Mouse (Mus musculus): ENCODE data around the gene Gm28047. TPM values are rescaled to one million over a fixed set of nuclear protein-coding genes. Genes with fewer than 3 reads are reported as not detected.
A peak's percentile ranks its signal among the peaks of the same experiment; 100 is the strongest.

Gene Gm28047
- polyA plus RNA-seq, 1 experiment: 0.09 TPM

DNA sequence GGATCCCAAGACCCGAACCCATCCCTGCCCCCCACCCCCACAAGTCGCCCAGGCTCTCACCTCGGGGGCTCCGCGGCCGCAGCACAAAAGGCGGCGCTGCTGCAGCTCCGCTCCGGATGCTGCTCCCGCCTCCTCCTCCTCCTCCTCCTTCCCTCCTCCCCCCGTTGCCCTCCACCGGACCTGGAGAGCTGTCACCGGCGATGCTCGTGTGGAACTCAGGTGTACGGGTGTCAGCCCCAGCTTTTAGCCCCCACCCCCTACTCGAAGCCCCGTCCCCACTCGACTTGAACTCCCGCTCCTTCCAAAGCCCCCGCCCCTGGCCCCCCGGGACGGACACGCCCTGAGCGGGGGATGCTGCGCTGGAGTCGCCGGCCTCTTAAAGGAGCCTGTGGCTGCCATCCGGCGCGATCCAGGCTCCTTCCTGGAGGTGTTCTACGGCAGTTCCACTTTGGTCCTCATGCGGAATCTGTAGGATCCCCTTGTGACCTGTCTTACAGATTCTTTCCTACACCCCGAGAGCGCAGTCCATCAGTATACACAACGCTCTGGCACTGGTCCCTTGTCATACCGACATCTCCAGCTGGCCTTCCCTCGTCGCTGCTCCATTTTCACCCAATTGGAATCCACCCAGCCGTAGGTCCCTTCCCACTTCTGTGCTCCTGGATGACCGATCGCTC lies 108.0 kb downstream of the Gm28047 start, which contains the start of gene Map3k12:
Map3k12 (minus strand) TSS at position 337 of the 677 bp plus-strand sequence.
- Histone ChIP-seq H3K9me3 (ENCODE audit: control insufficient read depth, low read length) (no peaks in the 10 kb centered on the region), H3K4me1 (ENCODE audit: control insufficient read depth) (peaks cover 54% of the 10 kb centered on the region), H3K4me3 (replicated peaks) (peak within 1 kb of the TSS; percentile 95), H3K27me3 (ENCODE audit: control insufficient read depth) (peaks cover 20% of the 10 kb centered on the region), H3K36me3 (ENCODE audit: control insufficient read depth) (peaks cover 17% of the 10 kb centered on the region)
- no peak for TF ChIP-seq TAL1 (IDR thresholded peaks at IDR 0.05; ENCODE audit: low read length)
- TF ChIP-seq GATA1 (IDR thresholded peaks at IDR 0.05; ENCODE audit: low read length): no peak

DNA sequence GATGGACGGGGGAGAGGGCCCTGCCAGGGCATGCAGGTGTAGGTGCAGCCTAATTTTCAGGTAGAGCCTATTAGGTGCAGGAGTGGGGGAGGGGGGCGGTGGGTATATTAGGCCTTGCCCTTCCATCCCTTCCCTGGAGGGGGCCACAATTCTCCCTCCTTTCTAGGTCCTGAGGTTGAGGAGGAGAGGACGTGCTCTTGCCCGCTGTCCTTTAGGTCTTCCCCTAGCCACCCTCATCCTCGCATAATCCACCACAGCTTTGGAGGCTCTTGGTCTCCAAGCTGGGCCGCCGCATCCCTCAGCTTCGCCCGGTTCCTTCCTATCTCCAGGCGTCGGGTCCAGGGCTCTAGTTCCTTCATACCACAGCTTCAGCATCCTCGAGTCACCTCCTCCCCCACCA lies 108.6 kb downstream of the Gm28047 start:
- Histone ChIP-seq H3K36me3 (ENCODE audit: control insufficient read depth) (peaks cover 12% of the 10 kb centered on the region), H3K4me1 (ENCODE audit: control insufficient read depth) (peaks cover 50% of the 10 kb centered on the region)
- TF ChIP-seq GATA1 (IDR thresholded peaks at IDR 0.05; ENCODE audit: low read length): no peak
- no peak for TF ChIP-seq TAL1 (IDR thresholded peaks at IDR 0.05; ENCODE audit: low read length)

DNA sequence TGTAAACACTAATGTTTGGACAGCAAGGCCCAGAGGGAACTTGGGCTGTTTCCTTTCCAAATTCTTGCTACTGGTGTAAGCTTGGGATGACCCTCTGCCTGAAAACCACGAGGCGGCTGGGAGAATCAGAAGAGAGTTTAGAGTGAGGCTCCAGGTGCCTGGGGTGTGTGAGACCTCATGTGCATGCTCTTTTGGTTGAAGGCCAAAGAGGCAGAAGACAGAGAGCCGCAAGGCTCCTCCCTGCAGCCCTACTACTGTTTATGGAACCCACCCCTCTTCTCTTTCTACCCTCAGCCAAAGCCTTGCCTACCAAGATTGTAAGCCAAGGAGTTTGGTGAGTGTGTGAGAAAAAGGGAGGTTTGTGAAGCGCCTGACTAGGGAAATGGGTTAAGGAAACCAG lies 109.1 kb downstream of the Gm28047 start:
- H3K9me3 ChIP-seq (ENCODE audit: control insufficient read depth, low read length): no peaks in the 10 kb centered on the region
- peak overlapping the region; percentile 95 for H3K4me3 ChIP-seq (replicated peaks)
- H3K4me1 ChIP-seq (ENCODE audit: control insufficient read depth): peaks cover 50% of the 10 kb centered on the region
- TF ChIP-seq TAL1 (IDR thresholded peaks at IDR 0.05; ENCODE audit: low read length): no peak
- H3K36me3 ChIP-seq (ENCODE audit: control insufficient read depth): peaks cover 7% of the 10 kb centered on the region
- H3K27me3 ChIP-seq (ENCODE audit: control insufficient read depth): peaks cover 31% of the 10 kb centered on the region

More for the DNA sequence above, 108.6 kb downstream of the Gm28047 start:
- peaks cover 26% of the 10 kb centered on the region for H3K27me3 ChIP-seq (ENCODE audit: control insufficient read depth)
- H3K4me3 ChIP-seq (replicated peaks): peak overlapping the region; percentile 95
- H3K9me3 ChIP-seq (ENCODE audit: control insufficient read depth, low read length): no peaks in the 10 kb centered on the region

DNA sequence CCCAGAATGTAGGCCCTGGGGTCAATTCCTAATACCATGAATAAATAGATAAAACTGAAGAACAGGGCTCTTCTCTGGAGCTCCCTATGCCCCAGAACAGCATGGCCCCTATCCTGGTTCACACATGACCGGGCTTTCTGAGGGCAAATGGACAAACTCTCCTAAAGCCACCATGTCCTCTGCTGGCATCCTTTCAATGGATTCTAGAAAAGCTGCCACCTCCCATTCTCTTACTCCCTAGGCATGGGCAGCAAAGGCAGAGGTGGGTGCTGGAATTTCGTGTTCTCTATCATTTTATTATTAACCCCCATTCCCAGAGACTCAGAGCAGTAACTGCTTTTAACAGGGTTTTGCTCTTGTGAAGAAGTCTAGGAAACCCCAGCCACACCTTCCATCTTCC lies 109.6 kb downstream of the Gm28047 start:
- TF ChIP-seq GATA1 (IDR thresholded peaks at IDR 0.05; ENCODE audit: low read length): no peak
- no peak for TF ChIP-seq TAL1 (IDR thresholded peaks at IDR 0.05; ENCODE audit: low read length)
- Histone ChIP-seq H3K9me3 (ENCODE audit: control insufficient read depth, low read length) (no peaks in the 10 kb centered on the region), H3K4me1 (ENCODE audit: control insufficient read depth) (peaks cover 50% of the 10 kb centered on the region), H3K4me3 (replicated peaks) (no peak overlapping the region), H3K27me3 (ENCODE audit: control insufficient read depth) (peaks cover 36% of the 10 kb centered on the region), H3K36me3 (ENCODE audit: control insufficient read depth) (peaks cover 2% of the 10 kb centered on the region)

DNA sequence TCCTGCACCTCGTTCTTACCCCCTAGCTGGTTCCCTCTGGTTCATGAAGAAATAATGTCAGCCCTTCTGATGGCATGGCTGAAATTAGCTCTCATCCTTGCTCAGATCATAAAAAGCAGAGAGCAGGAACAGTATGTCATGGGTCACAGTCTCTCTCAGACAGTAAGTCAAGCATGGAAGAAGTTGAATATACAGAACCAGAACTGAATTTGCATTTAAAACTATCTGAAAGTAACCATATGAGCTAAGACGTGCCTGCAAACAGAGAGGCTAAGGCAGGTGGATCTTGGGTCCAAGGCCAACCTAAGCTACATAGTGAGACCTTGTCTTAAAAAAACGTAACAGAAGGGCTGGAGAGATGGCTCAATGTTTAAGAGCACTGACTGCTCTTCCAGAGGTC lies 111.9 kb downstream of the Gm28047 start:
- peaks cover 36% of the 10 kb centered on the region for H3K4me1 ChIP-seq (ENCODE audit: control insufficient read depth)
- H3K9me3 ChIP-seq (ENCODE audit: control insufficient read depth, low read length): no peaks in the 10 kb centered on the region
- no peak for TF ChIP-seq TAL1 (IDR thresholded peaks at IDR 0.05; ENCODE audit: low read length)
- TF ChIP-seq GATA1 (IDR thresholded peaks at IDR 0.05; ENCODE audit: low read length): no peak
- peaks cover 54% of the 10 kb centered on the region for H3K27me3 ChIP-seq (ENCODE audit: control insufficient read depth)
- H3K4me3 ChIP-seq (replicated peaks): no peak overlapping the region
- H3K36me3 ChIP-seq (ENCODE audit: control insufficient read depth): no peaks in the 10 kb centered on the region

DNA sequence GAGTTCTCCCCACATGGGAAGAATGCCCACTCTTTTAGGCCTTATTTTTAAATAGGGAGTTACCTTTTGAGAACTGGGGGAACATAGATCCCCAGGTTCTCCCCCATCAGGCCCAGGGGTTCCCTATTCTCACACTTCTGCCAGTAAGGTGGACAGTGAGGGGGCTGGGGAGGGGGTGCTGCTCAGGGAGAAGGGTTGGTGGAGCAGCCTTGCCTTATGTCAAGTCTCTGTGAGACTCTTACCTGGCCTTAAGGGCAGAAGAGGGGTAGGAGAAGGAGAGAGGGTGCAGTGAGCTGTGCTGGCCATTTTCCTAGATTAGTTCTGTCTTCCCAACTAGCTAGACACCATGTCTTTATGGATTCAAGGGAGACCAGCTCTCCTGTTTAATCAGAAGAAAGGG lies 112.4 kb downstream of the Gm28047 start:
- no peaks in the 10 kb centered on the region for H3K9me3 ChIP-seq (ENCODE audit: control insufficient read depth, low read length)
- peaks cover 34% of the 10 kb centered on the region for H3K4me1 ChIP-seq (ENCODE audit: control insufficient read depth)
- H3K27me3 ChIP-seq (ENCODE audit: control insufficient read depth): peaks cover 54% of the 10 kb centered on the region
- H3K36me3 ChIP-seq (ENCODE audit: control insufficient read depth): no peaks in the 10 kb centered on the region
- no peak overlapping the region for H3K4me3 ChIP-seq (replicated peaks)
- no peak for TF ChIP-seq GATA1 (IDR thresholded peaks at IDR 0.05; ENCODE audit: low read length)
- no peak for TF ChIP-seq TAL1 (IDR thresholded peaks at IDR 0.05; ENCODE audit: low read length)

DNA sequence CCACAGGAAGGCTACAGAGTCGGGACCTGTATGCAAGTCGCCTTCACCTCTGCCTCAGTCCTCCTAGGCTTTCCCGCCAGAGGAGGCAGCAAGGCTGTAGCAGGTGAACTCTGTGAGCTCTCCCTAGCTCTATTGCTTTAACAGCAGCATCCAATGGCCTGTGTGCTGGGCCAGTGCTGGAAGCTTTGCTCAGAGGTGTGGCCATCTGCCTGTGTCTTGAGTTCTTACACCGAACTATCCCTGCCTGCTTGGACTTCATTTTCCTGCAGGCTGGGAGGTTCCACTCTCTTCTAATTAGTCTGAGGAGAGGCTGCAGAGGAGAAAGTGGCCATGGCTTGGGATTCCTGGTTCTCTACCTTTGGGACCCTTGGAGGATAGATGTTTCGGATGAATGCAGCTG lies 112.9 kb downstream of the Gm28047 start:
- TF ChIP-seq TAL1 (IDR thresholded peaks at IDR 0.05; ENCODE audit: low read length) (no peak), GATA1 (IDR thresholded peaks at IDR 0.05; ENCODE audit: low read length) (no peak)
- Histone ChIP-seq H3K4me3 (replicated peaks) (no peak overlapping the region), H3K36me3 (ENCODE audit: control insufficient read depth) (no peaks in the 10 kb centered on the region), H3K4me1 (ENCODE audit: control insufficient read depth) (peaks cover 29% of the 10 kb centered on the region), H3K27me3 (ENCODE audit: control insufficient read depth) (peaks cover 54% of the 10 kb centered on the region), H3K9me3 (ENCODE audit: control insufficient read depth, low read length) (no peaks in the 10 kb centered on the region)

DNA sequence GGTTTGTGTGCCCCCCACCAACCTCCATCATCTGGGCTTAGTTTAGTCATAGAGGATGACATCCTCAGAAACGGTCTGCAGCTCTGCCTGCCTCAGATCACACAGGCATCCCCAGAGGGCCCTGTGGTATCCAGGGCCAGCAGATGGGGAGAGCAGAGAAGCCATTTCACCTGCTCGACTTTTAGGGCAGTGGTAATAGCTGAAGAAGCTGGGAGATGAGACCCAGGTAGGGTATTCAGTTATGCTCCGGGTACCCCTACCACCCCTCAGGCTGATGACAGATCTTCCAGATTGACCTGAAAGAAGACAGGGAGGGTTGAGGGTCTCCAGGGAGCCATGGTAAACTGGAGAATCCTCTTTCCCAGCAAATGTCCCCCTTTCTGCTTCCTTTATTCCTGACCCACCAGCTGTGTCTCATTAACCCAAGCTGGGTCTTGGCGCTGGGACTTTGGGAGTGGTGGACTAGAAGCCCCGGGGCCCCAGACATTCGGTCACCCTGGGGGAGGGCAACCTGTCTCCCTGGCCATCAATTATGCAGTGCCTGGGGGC lies 113.5 kb downstream of the Gm28047 start:
- H3K36me3 ChIP-seq (ENCODE audit: control insufficient read depth): no peaks in the 10 kb centered on the region
- H3K4me1 ChIP-seq (ENCODE audit: control insufficient read depth): peaks cover 23% of the 10 kb centered on the region
- H3K9me3 ChIP-seq (ENCODE audit: control insufficient read depth, low read length): no peaks in the 10 kb centered on the region
- peaks cover 50% of the 10 kb centered on the region for H3K27me3 ChIP-seq (ENCODE audit: control insufficient read depth)
- H3K4me3 ChIP-seq (replicated peaks): no peak overlapping the region
- no peak for TF ChIP-seq GATA1 (IDR thresholded peaks at IDR 0.05; ENCODE audit: low read length)
- no peak for TF ChIP-seq TAL1 (IDR thresholded peaks at IDR 0.05; ENCODE audit: low read length)

DNA sequence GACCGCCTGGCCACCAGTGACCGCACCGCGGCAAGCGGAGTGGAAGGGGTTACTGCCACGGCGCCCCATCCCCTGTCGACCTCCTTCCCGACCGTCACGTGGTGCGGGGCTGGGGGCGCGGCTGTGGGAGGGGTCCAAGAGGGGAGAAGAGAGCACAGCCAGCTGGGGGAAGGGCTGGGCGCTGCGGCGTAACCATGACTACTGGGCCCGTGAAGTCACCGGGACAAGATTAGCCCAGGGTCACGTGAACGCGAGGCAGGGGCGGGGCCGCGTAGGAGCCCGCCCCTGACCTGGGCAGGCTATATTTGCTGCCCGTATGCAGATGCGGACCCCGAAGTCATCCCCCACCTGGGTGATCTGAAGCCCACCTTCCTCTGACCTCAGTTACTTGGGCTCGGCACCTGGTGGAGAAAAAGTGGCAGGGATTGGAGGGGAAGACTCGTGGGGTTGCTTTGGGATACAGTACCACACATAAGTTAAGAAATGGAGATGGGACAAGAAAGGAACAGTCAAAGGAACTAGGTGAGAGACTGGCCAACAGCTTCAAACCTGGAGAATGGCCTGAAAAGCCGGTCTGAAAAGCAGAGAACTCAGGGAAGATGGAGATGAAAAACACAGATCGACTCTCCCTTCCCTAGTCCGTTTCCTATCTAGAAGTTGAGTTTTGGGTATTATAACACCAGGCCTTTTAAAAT lies 114.1 kb downstream of the Gm28047 start:
- no peak for TF ChIP-seq GATA1 (IDR thresholded peaks at IDR 0.05; ENCODE audit: low read length)
- TF ChIP-seq TAL1 (IDR thresholded peaks at IDR 0.05; ENCODE audit: low read length): no peak

More for the DNA sequence above, 114.1 kb downstream of the Gm28047 start:
- Histone ChIP-seq H3K4me1 (ENCODE audit: control insufficient read depth) (peaks cover 16% of the 10 kb centered on the region), H3K27me3 (ENCODE audit: control insufficient read depth) (peaks cover 44% of the 10 kb centered on the region), H3K36me3 (ENCODE audit: control insufficient read depth) (no peaks in the 10 kb centered on the region), H3K4me3 (replicated peaks) (peak overlapping the region; percentile 65), H3K9me3 (ENCODE audit: control insufficient read depth, low read length) (no peaks in the 10 kb centered on the region)

Data from erythroblast, embryonic 14.5 days (primary cell).